Mouse (Mus musculus) neural tube, embryonic 15.5 days (tissue): ENCODE results near the gene Clec16a. TPM values are rescaled to one million over a fixed set of nuclear protein-coding genes. Genes with fewer than 3 reads are reported as not detected.

Experiments
- ATAC-seq: fragments of 200-750 bp; cut with Nextera tagmentation; 2 replicates; pipeline ENCODE4 v1.8.0; 2017; ENCODE audit warnings: mild to moderate bottlenecking, moderate TSS enrichment, moderate library complexity; ENCODE audit not compliant: low FRiP score
- H3K27ac ChIP-seq: fragments of 300-500 bp; sonication (generic); replicated peaks from 2 replicates; pipeline ENCODE4 v1.5.1; 2015; ENCODE audit warnings: mild to moderate bottlenecking, inconsistent platforms
- H3K27me3 ChIP-seq: fragments of 300-500 bp; sonication (generic); replicated peaks from 2 replicates; pipeline ENCODE4 v1.6.1; 2015; ENCODE audit warnings: inconsistent platforms
- H3K36me3 ChIP-seq: fragments of 300-500 bp; sonication (generic); 2 replicates; pipeline ENCODE4 v1.6.1; 2015; ENCODE audit warnings: inconsistent platforms
- H3K4me1 ChIP-seq: fragments of 300-500 bp; sonication (generic); 2 replicates; pipeline ENCODE4 v1.6.1; 2015; ENCODE audit warnings: inconsistent platforms
- H3K4me2 ChIP-seq: fragments of 300-500 bp; sonication (generic); 2 replicates; pipeline ENCODE4 v1.6.1; 2015; ENCODE audit warnings: inconsistent platforms, mild to moderate bottlenecking, moderate library complexity
- H3K4me3 ChIP-seq: fragments of 300-500 bp; sonication (generic); replicated peaks from 2 replicates; pipeline ENCODE4 v1.5.1; 2015; ENCODE audit warnings: mild to moderate bottlenecking, inconsistent platforms
- H3K9ac ChIP-seq: fragments of 300-500 bp; sonication (generic); replicated peaks from 2 replicates; pipeline ENCODE4 v1.6.1; 2015; ENCODE audit warnings: mild to moderate bottlenecking, inconsistent platforms
- H3K9me3 ChIP-seq: fragments of 300-500 bp; sonication (generic); replicated peaks from 2 replicates; pipeline ENCODE4 v1.6.1; 2016; ENCODE audit warnings: inconsistent platforms
- whole genome bisulfite sequencing: fragments of 180-500 bp; shearing (Covaris S2); methylation state at CpG from one replicate; pipeline ENCODE4 v1.1.7; 2015; ENCODE audit warnings: mixed read lengths; 5-methylcytosine and 5-hydroxymethylcytosine counted together
- polyA plus RNA-seq: library from polyadenylated mRNA; unstranded; fragments of >200 nt; fragmentation: Nextera tagmentation; extraction: Ambion mirVana; gene quantifications from 2 replicates; pipeline ENCODE4 v1.2.1, GENCODE M21; 2015

The Clec16a gene
- polyA plus RNA-seq, 1 experiment from 2014 or later, result 71.6 TPM

GRCm38 (mm10) chr16:10761182-10761581 lies 216.0 kb downstream of the Clec16a start:
- Histone ChIP-seq H3K36me3 (no peaks in the 10 kb centered on the region), H3K4me1 (no peaks in the 10 kb centered on the region), H3K4me2 (no peak overlapping the region), H3K27me3 (no peaks in the 10 kb centered on the region), H3K9me3 (no peaks in the 10 kb centered on the region), H3K9ac (no peak overlapping the region), H3K27ac (no peak overlapping the region), H3K4me3 (no peak overlapping the region)
- 75% methylated on average over 8 of the region's 8 CpGs for WGBS
- no peak for ATAC-seq

- H3K27ac ChIP-seq, result no peak overlapping the region
- ATAC-seq, result no peak
- H3K9me3 ChIP-seq, result no peaks in the 10 kb centered on the region
- WGBS, result 82% methylated on average over 5 of the region's 5 CpGs
- H3K4me3 ChIP-seq, result no peak overlapping the region
- H3K27me3 ChIP-seq, result no peaks in the 10 kb centered on the region
- H3K4me1 ChIP-seq, result no peaks in the 10 kb centered on the region
- H3K9ac ChIP-seq, result no peak overlapping the region
- no peaks in the 10 kb centered on the region for H3K36me3 ChIP-seq
- H3K4me2 ChIP-seq, result no peak overlapping the region
Observed at GRCm38 (mm10) chr16:10762569-10763180, 217.5 kb downstream of the Clec16a start.

DNA sequence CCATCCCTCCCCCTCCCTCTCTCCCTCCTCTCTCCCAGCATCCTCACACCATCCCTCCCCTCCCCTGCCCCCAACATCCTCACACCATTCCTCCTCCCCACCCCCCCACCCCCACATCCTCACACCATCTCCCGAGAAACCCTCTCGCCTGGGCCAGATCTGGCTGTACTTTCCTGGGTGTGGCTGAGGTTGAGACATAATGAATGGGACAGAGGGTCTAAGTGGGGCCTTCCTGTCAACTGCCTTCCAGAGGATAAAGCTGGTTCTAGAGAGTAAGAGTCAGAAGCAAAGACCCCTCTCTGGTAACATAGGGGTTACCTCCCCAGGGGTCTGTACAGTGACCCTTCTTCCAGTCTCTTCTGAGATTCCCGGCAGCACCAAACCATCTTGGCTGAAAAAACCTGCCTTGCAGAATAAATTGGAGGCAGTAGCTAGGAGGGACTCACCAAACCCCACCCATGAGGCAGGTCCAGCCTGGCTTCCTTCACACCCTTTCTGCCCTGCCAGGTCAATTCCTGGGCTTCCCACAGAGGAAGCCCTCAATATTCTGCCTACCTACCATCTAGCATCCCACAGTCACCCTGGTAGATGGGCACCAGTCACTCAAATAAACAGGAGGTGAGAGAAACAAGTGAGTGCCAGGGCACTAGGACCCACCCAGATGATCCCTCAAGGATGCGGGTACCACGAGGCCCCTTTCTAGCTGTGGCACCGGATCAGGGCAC lies 218.6 kb downstream of the Clec16a start:
- Histone ChIP-seq H3K4me2 (no peak overlapping the region), H3K27me3 (no peaks in the 10 kb centered on the region), H3K27ac (no peak overlapping the region), H3K9ac (no peak overlapping the region), H3K4me1 (no peaks in the 10 kb centered on the region), H3K9me3 (no peaks in the 10 kb centered on the region), H3K4me3 (no peak overlapping the region), H3K36me3 (no peaks in the 10 kb centered on the region)
- ATAC-seq, result no peak
- WGBS, result 68% methylated on average over 6 of the region's 6 CpGs

DNA sequence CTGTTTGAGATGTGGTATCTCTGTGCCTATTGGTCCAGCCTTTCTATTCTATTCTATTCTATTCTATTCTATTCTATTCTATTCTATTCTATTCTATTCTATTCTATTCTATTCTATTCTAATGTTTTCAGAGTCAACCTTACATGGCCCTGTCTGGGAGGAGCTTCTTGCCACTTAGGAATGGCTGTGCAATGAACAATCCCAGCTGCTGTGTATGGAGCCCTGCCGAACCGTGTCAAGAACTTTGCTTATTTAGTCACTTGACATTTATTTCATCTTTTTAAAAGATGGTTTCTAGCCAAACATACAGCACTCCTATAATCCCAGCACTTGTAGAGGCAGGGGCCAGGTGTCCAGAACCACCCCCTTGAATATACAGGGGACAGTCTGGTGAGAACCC lies 219.2 kb downstream of the Clec16a start:
- Histone ChIP-seq H3K4me2 (no peak overlapping the region), H3K27ac (no peak overlapping the region), H3K9ac (no peak overlapping the region), H3K27me3 (no peaks in the 10 kb centered on the region), H3K4me1 (no peaks in the 10 kb centered on the region), H3K4me3 (no peak overlapping the region), H3K36me3 (no peaks in the 10 kb centered on the region), H3K9me3 (no peaks in the 10 kb centered on the region)
- WGBS, result 63% methylated on average over 2 of the region's 2 CpGs
- ATAC-seq, result no peak

- Histone ChIP-seq H3K27me3 (no peaks in the 10 kb centered on the region), H3K9ac (no peak overlapping the region), H3K4me3 (no peak overlapping the region), H3K27ac (no peak overlapping the region), H3K9me3 (no peaks in the 10 kb centered on the region), H3K36me3 (no peaks in the 10 kb centered on the region), H3K4me1 (0 out of 2 replicates have a peak, but pooled peaks cover 3% of the 10 kb centered on the region), H3K4me2 (no peak overlapping the region)
- ATAC-seq, result no peak
- 52% methylated on average over 4 of the region's 4 CpGs for WGBS
Observed at GRCm38 (mm10) chr16:10767158-10767557, 222.0 kb downstream of the Clec16a start.

DNA sequence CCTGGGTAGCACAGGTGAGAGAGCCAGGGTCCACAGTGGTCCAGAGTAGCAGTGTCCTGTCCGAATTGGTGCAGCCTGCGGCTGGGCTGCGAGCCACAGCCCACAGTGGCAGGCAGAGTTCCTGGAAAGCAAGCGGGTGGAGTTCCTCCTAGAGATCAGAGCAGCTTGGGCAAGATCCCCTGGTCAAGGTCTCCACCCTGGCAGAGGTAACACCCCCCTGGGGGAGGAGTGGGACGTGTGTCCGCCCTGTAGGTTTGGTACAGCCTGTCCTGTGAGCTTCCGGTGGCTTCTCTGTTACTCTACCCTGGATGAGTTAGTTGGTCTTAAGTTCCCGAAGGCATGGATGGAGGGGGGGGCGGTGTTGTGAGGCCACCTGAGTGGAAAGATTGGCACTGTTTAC lies 223.7 kb downstream of the Clec16a start:
- Histone ChIP-seq H3K27ac (no peak overlapping the region), H3K27me3 (no peaks in the 10 kb centered on the region), H3K36me3 (no peaks in the 10 kb centered on the region), H3K4me1 (0 out of 2 replicates have a peak, but pooled peaks cover 3% of the 10 kb centered on the region), H3K9me3 (no peaks in the 10 kb centered on the region), H3K9ac (no peak overlapping the region), H3K4me3 (no peak overlapping the region), H3K4me2 (no peak overlapping the region)
- no peak for ATAC-seq
- 69% methylated on average over 9 of the region's 9 CpGs for WGBS

GRCm38 (mm10) chr16:10769661-10770060 lies 224.5 kb downstream of the Clec16a start:
- Histone ChIP-seq H3K27me3 (no peaks in the 10 kb centered on the region), H3K36me3 (no peaks in the 10 kb centered on the region), H3K9me3 (no peaks in the 10 kb centered on the region), H3K4me1 (0 out of 2 replicates have a peak, but pooled peaks cover 3% of the 10 kb centered on the region), H3K9ac (no peak overlapping the region), H3K4me3 (no peak overlapping the region), H3K27ac (no peak overlapping the region), H3K4me2 (no peak overlapping the region)
- ATAC-seq, result no peak
- WGBS, result 53% methylated on average over 2 of the region's 2 CpGs

DNA sequence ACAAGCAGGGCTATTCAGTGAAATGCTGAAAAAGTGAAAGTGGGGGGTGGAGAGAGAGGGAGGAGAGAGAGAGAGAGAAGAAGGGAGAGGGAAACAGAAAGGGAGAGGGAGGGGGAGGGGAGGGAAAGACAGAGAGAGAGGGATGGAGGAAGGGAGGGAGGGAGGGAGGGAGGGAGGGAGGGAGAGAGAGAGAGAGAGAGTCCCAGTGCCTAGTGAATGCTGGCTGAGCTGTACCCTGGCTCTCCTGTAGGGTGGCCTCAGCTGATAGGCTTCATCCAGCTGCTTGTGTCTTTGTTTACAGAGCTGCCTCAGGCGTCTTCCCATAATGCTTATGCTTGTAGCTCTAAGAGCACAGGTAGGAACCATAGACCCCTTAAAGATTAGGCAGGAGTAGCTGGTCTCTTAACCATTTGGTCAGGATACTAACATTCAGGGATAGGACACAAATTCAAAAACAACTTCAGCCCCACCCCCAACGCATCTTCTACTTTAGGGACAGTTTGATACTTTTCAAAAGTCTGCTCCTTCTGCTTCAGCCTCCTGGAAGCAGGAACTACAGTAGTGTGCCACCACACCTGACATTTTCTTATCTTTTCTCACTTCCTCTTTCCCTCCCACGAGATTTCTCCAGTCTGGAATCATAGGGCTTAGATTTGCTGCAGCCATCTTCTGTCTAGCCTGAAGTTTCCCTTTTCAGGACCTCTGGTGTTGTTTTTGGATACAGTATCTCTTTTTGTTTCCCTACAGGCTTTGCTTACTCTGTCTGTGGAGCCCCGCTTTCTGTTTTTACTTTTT lies 225.6 kb downstream of the Clec16a start:
- Histone ChIP-seq H3K9ac (no peak overlapping the region), H3K27me3 (no peaks in the 10 kb centered on the region), H3K9me3 (no peaks in the 10 kb centered on the region), H3K36me3 (no peaks in the 10 kb centered on the region), H3K4me3 (no peak overlapping the region), H3K4me1 (0 out of 2 replicates have a peak, but pooled peaks cover 3% of the 10 kb centered on the region), H3K4me2 (no peak overlapping the region), H3K27ac (no peak overlapping the region)
- ATAC-seq, result no peak
- WGBS, result 52% methylated on average over 4 of the region's 4 CpGs

GRCm38 (mm10) chr16:10771769-10772510 lies 226.8 kb downstream of the Clec16a start:
- H3K4me1 ChIP-seq, result 0 out of 2 replicates have a peak, but pooled peaks cover 3% of the 10 kb centered on the region
- WGBS, result 49% methylated on average over 19 of the region's 19 CpGs

DNA sequence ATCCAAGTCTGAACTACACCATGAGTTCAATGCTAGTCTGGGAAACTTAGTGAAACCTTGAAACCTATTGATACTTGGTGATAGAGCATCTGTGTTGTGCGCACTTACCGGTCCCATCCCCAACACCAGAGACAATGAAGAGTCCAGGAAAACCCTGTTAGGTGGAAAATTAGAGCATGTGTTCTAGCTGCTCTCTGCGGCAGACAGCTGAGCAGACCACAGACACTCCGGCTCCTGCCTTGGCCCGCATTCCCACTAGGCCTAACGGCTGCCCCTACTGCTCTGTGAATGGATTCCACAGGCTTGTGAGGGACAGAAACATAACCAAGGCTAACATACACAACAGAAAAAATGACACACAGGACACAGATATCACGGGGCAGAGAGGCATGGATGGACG lies 228.4 kb downstream of the Clec16a start:
- H3K4me3 ChIP-seq, result no peak overlapping the region
- H3K4me1 ChIP-seq, result 0 out of 2 replicates have a peak, but pooled peaks cover 3% of the 10 kb centered on the region
- H3K4me2 ChIP-seq, result no peak overlapping the region
- ATAC-seq, result no peak
- no peak overlapping the region for H3K27ac ChIP-seq
- WGBS, result 88% methylated on average over 8 of the region's 8 CpGs
- H3K36me3 ChIP-seq, result no peaks in the 10 kb centered on the region
- H3K9me3 ChIP-seq, result no peaks in the 10 kb centered on the region
- no peaks in the 10 kb centered on the region for H3K27me3 ChIP-seq
- H3K9ac ChIP-seq, result no peak overlapping the region

More at GRCm38 (mm10) chr16:10771769-10772510, 226.8 kb downstream of the Clec16a start:
- Histone ChIP-seq H3K4me3 (no peak overlapping the region), H3K27ac (no peak overlapping the region), H3K9me3 (no peaks in the 10 kb centered on the region), H3K4me2 (no peak overlapping the region), H3K36me3 (no peaks in the 10 kb centered on the region), H3K27me3 (no peaks in the 10 kb centered on the region), H3K9ac (no peak overlapping the region)
- no peak for ATAC-seq

DNA sequence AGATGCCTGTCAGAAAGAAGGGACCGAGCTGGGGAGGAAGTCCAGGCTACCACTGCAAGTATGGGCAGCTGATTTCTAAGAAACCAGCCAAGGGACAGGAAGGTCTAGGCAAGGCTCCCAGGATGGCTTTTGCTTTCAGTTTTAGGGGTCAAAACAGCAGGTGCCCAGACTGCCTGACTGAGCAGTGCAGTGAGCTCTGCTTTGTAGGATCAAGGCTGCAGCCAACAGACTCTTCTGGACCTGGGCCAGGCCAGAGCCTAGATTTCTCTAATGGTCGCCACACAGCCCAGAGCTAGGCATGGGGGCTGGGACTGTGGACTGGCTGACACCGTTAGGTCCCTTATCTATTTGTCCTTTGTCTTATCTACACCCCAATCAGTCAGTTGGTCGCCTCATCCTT lies 229.6 kb downstream of the Clec16a start:
- no peak for ATAC-seq
- Histone ChIP-seq H3K36me3 (no peaks in the 10 kb centered on the region), H3K4me3 (no peak overlapping the region), H3K9ac (no peak overlapping the region), H3K27me3 (no peaks in the 10 kb centered on the region), H3K4me2 (no peak overlapping the region), H3K4me1 (0 out of 2 replicates have a peak, but pooled peaks cover 3% of the 10 kb centered on the region), H3K9me3 (no peaks in the 10 kb centered on the region), H3K27ac (no peak overlapping the region)
- WGBS, result 75% methylated on average over 4 of the region's 4 CpGs
